ENCODE assay signal across 8 mouse cellular contexts in genomic region chr10:80074813-80075601, GRCm38 (mm10). TPM values are rescaled to one million over a fixed set of nuclear protein-coding genes. Genes with fewer than 3 reads are reported as not detected.
DNase-seq lines count a peak whose midpoint lies in the region; ATAC-seq lines count a peak whose summit lies in the region.

No protein-coding gene starts in this region.

- H3K4me1 ChIP-seq in forebrain, embryonic 13.5 days: peaks cover 9% of the 10 kb centered on the region; the same call in 1 of the 2 replicates
- H3K4me1 ChIP-seq in forebrain, embryonic 16.5 days (replicated peaks; ENCODE audit: control insufficient read depth, insufficient read depth, low read length): no peaks in the 10 kb centered on the region
- H3K4me1 ChIP-seq in hindbrain, embryonic 15.5 days (replicated peaks): no peaks in the 10 kb centered on the region; the same call in 1 of the 2 replicates
- H3K4me1 ChIP-seq in stomach, embryonic 16.5 days (ENCODE audit: control insufficient read depth, insufficient read depth, low read length): peaks cover 34% of the 10 kb centered on the region

- no peak overlapping the region for H3K27ac ChIP-seq in forebrain, embryonic 13.5 days
- no peak overlapping the region for H3K27ac ChIP-seq in forebrain, embryonic 16.5 days (ENCODE audit: low read length)
- peak overlapping the region; percentile 64 for H3K27ac ChIP-seq in hindbrain, embryonic 15.5 days (replicated peaks)
- H3K27ac ChIP-seq in stomach, embryonic 16.5 days (ENCODE audit: low read length): peak overlapping the region; percentile 63

- peaks cover 13% of the 10 kb centered on the region for H3K36me3 ChIP-seq in forebrain, embryonic 13.5 days (ENCODE audit: poor library complexity, severe bottlenecking)
- no peaks in the 10 kb centered on the region for H3K36me3 ChIP-seq in forebrain, embryonic 16.5 days (ENCODE audit: control insufficient read depth, insufficient read depth)
- peaks cover 10% of the 10 kb centered on the region; the same call in 1 of the 2 replicates for H3K36me3 ChIP-seq in hindbrain, embryonic 15.5 days
- no peaks in the 10 kb centered on the region for H3K36me3 ChIP-seq in stomach, embryonic 16.5 days (ENCODE audit: control insufficient read depth, insufficient read depth, low read length)

- intact Hi-C loops in left cerebral cortex, postnatal 36 days (cut with DNase I): loop anchor here (5.0 kb wide), 1 partner anchor 37 kb away; no protein-coding TSS in a partner anchor

- H3K9me3 ChIP-seq in forebrain, embryonic 13.5 days (replicated peaks): no peaks in the 10 kb centered on the region
- H3K9me3 ChIP-seq in forebrain, embryonic 16.5 days (ENCODE audit: control insufficient read depth, low read length): no peaks in the 10 kb centered on the region
- H3K9me3 ChIP-seq in hindbrain, embryonic 15.5 days: no peaks in the 10 kb centered on the region
- H3K9me3 ChIP-seq in stomach, embryonic 16.5 days (replicated peaks; ENCODE audit: control insufficient read depth, low read length): no peaks in the 10 kb centered on the region

- H3K9ac ChIP-seq in forebrain, embryonic 13.5 days: peak overlapping the region; percentile 18; the same call in 1 of the 2 replicates
- no peak overlapping the region for H3K9ac ChIP-seq in forebrain, embryonic 16.5 days (replicated peaks; ENCODE audit: low read depth, low read length)
- no peak overlapping the region for H3K9ac ChIP-seq in hindbrain, embryonic 15.5 days
- peak overlapping the region; percentile 58 for H3K9ac ChIP-seq in stomach, embryonic 16.5 days (ENCODE audit: low read length)

- H3K27me3 ChIP-seq in forebrain, embryonic 13.5 days: no peaks in the 10 kb centered on the region
- no peaks in the 10 kb centered on the region for H3K27me3 ChIP-seq in forebrain, embryonic 16.5 days (replicated peaks; ENCODE audit: control insufficient read depth, insufficient read depth, low read length)
- H3K27me3 ChIP-seq in hindbrain, embryonic 15.5 days: no peaks in the 10 kb centered on the region
- H3K27me3 ChIP-seq in stomach, embryonic 16.5 days (ENCODE audit: control insufficient read depth, insufficient read depth, low read length): no peaks in the 10 kb centered on the region

- no peak overlapping the region for H3K4me2 ChIP-seq in forebrain, embryonic 13.5 days
- no peak overlapping the region for H3K4me2 ChIP-seq in forebrain, embryonic 16.5 days (ENCODE audit: low read length)
- peak overlapping the region; percentile 36 for H3K4me2 ChIP-seq in hindbrain, embryonic 15.5 days
- peak overlapping the region; percentile 46 for H3K4me2 ChIP-seq in stomach, embryonic 16.5 days (ENCODE audit: low read depth, low read length)

- H3K4me3 ChIP-seq in forebrain, embryonic 13.5 days: no peak overlapping the region
- H3K4me3 ChIP-seq in forebrain, embryonic 16.5 days (replicated peaks; ENCODE audit: low read length): no peak overlapping the region
- 0 out of 2 replicates have a peak overlapping the region, but pooled peaks have one; percentile 14 for H3K4me3 ChIP-seq in hindbrain, embryonic 15.5 days
- H3K4me3 ChIP-seq in stomach, embryonic 16.5 days (replicated peaks; ENCODE audit: low read length): peak overlapping the region; percentile 28

- 20% methylated on average over 28 of the region's 28 CpGs for WGBS in forebrain, embryonic 13.5 days
- WGBS in forebrain, embryonic 16.5 days: 23% methylated on average over 28 of the region's 28 CpGs
- 20% methylated on average over 28 of the region's 28 CpGs for WGBS in hindbrain, embryonic 15.5 days
- 19% methylated on average over 28 of the region's 28 CpGs for WGBS in stomach, embryonic 16.5 days

- no peak for ATAC-seq in forebrain, embryonic 13.5 days
- ATAC-seq in forebrain, embryonic 16.5 days: no peak
- peak; percentile 53; the same call in 1 of the 2 replicates for ATAC-seq in frontal cortex, adult (ENCODE audit: low TSS enrichment)
- ATAC-seq in hindbrain, embryonic 15.5 days (ENCODE audit: low FRiP score, low read depth): no peak
- peak; percentile 66 for ATAC-seq in megakaryocyte-erythroid progenitor cell, adult 5-6 weeks (replicated peaks; ENCODE audit: low FRiP score, low TSS enrichment, poor library complexity, severe bottlenecking)
- peak; percentile 75 for ATAC-seq in stomach, embryonic 16.5 days (ENCODE audit: insufficient read depth, low FRiP score)

- peak; percentile 91 for DNase-seq in adrenal gland, adult 2 months
- peak; percentile 36 to 38 for DNase-seq in left cerebral cortex, postnatal 36 days (ENCODE audit: low spot score in 2 of 2)

RNA-seq across cellular contexts. Expression of gene Gpx4, which starts 28.0 kb away (rescaled TPM):
- polyA plus RNA-seq in forebrain, embryonic 13.5 days (2015; fragmentation: Nextera tagmentation; extraction: Ambion mirVana): 487 and 489 TPM in 2 replicates
- polyA plus RNA-seq in forebrain, embryonic 16.5 days (2015; fragmentation: Nextera tagmentation; extraction: Ambion mirVana): 443 and 475 TPM in 2 replicates
- 1,000 to 10,000 TPM; 1,287 to 1,377 TPM for total RNA-seq in adrenal gland, adult 2 months (2021)
- 1,827 and 2,443 TPM in 2 replicates for polyA plus RNA-seq in adrenal gland, adult 2 months (2012; rRNA removed)
- polyA plus RNA-seq in hindbrain, embryonic 15.5 days (2015; fragmentation: Nextera tagmentation; extraction: Ambion mirVana): 583 and 596 TPM in 2 replicates
- 100 to 1,000 TPM; 468 to 559 TPM for total RNA-seq in left cerebral cortex, postnatal 36 days (2021)
- 566 and 603 TPM in 2 replicates for total RNA-seq in megakaryocyte-erythroid progenitor cell, adult 5-6 weeks (2014; fragmentation: Nextera tagmentation)
- total RNA-seq in megakaryocyte-erythroid progenitor cell, adult 5-6 weeks (2017): 483 and 498 TPM in 2 replicates
- polyA plus RNA-seq in stomach, embryonic 16.5 days (2015; fragmentation: Nextera tagmentation; extraction: Ambion mirVana): 445 and 507 TPM in 2 replicates

RNA-seq across cellular contexts. Expression of gene Sbno2, which starts 30.4 kb away (rescaled TPM):
- polyA plus RNA-seq in forebrain, embryonic 13.5 days (2015; fragmentation: Nextera tagmentation; extraction: Ambion mirVana): 11.6 and 13.6 TPM in 2 replicates
- 13.1 and 14.9 TPM in 2 replicates for polyA plus RNA-seq in forebrain, embryonic 16.5 days (2015; fragmentation: Nextera tagmentation; extraction: Ambion mirVana)
- total RNA-seq in adrenal gland, adult 2 months (2021): 10 to 100 TPM; 38.5 to 59.3 TPM
- polyA plus RNA-seq in adrenal gland, adult 2 months (2012; rRNA removed): 102 and 120 TPM in 2 replicates
- 12.6 and 12.9 TPM in 2 replicates for polyA plus RNA-seq in hindbrain, embryonic 15.5 days (2015; fragmentation: Nextera tagmentation; extraction: Ambion mirVana)
- 10 to 100 TPM; 14.5 to 25.5 TPM for total RNA-seq in left cerebral cortex, postnatal 36 days (2021)
- total RNA-seq in megakaryocyte-erythroid progenitor cell, adult 5-6 weeks (2014; fragmentation: Nextera tagmentation): 34.4 and 39.7 TPM in 2 replicates
- total RNA-seq in megakaryocyte-erythroid progenitor cell, adult 5-6 weeks (2017): 12.1 and 12.9 TPM in 2 replicates
- polyA plus RNA-seq in stomach, embryonic 16.5 days (2015; fragmentation: Nextera tagmentation; extraction: Ambion mirVana): 17.2 and 19.0 TPM in 2 replicates

RNA-seq across cellular contexts. Expression of gene Polr2e, which starts 35.4 kb away (rescaled TPM):
- polyA plus RNA-seq in forebrain, embryonic 13.5 days (2015; fragmentation: Nextera tagmentation; extraction: Ambion mirVana): 193 and 199 TPM in 2 replicates
- 173 and 178 TPM in 2 replicates for polyA plus RNA-seq in forebrain, embryonic 16.5 days (2015; fragmentation: Nextera tagmentation; extraction: Ambion mirVana)
- total RNA-seq in adrenal gland, adult 2 months (2021): 100 to 1,000 TPM in 1 of 2 experiments, 10 to 100 TPM in 1; 97.3 to 106 TPM
- polyA plus RNA-seq in adrenal gland, adult 2 months (2012; rRNA removed): 111 and 122 TPM in 2 replicates
- 141 and 145 TPM in 2 replicates for polyA plus RNA-seq in hindbrain, embryonic 15.5 days (2015; fragmentation: Nextera tagmentation; extraction: Ambion mirVana)
- total RNA-seq in left cerebral cortex, postnatal 36 days (2021): 10 to 100 TPM; 69.2 to 83.6 TPM
- total RNA-seq in megakaryocyte-erythroid progenitor cell, adult 5-6 weeks (2014; fragmentation: Nextera tagmentation): 145 and 157 TPM in 2 replicates
- 142 and 150 TPM in 2 replicates for total RNA-seq in megakaryocyte-erythroid progenitor cell, adult 5-6 weeks (2017)
- 174 and 180 TPM in 2 replicates for polyA plus RNA-seq in stomach, embryonic 16.5 days (2015; fragmentation: Nextera tagmentation; extraction: Ambion mirVana)

RNA-seq across cellular contexts. Expression of gene Stk11, which starts 40.6 kb away (rescaled TPM):
- 20.7 and 21.6 TPM in 2 replicates for polyA plus RNA-seq in forebrain, embryonic 13.5 days (2015; fragmentation: Nextera tagmentation; extraction: Ambion mirVana)
- polyA plus RNA-seq in forebrain, embryonic 16.5 days (2015; fragmentation: Nextera tagmentation; extraction: Ambion mirVana): 18.0 and 19.7 TPM in 2 replicates
- 100 to 1,000 TPM; 153 to 156 TPM for total RNA-seq in adrenal gland, adult 2 months (2021)
- polyA plus RNA-seq in adrenal gland, adult 2 months (2012; rRNA removed): 151 and 159 TPM in 2 replicates
- polyA plus RNA-seq in hindbrain, embryonic 15.5 days (2015; fragmentation: Nextera tagmentation; extraction: Ambion mirVana): 18.6 and 20.0 TPM in 2 replicates
- total RNA-seq in left cerebral cortex, postnatal 36 days (2021): 100 to 1,000 TPM in 1 of 2 experiments, 10 to 100 TPM in 1; 94.4 to 100 TPM
- total RNA-seq in megakaryocyte-erythroid progenitor cell, adult 5-6 weeks (2014; fragmentation: Nextera tagmentation): 152 and 213 TPM in 2 replicates
- total RNA-seq in megakaryocyte-erythroid progenitor cell, adult 5-6 weeks (2017): 116 and 174 TPM in 2 replicates
- 14.5 and 14.8 TPM in 2 replicates for polyA plus RNA-seq in stomach, embryonic 16.5 days (2015; fragmentation: Nextera tagmentation; extraction: Ambion mirVana)

RNA-seq across cellular contexts. Expression of gene Arhgap45, which starts 58.6 kb away (rescaled TPM):
- 1.2 and 1.3 TPM in 2 replicates for polyA plus RNA-seq in forebrain, embryonic 13.5 days (2015; fragmentation: Nextera tagmentation; extraction: Ambion mirVana)
- 1.2 and 1.8 TPM in 2 replicates for polyA plus RNA-seq in forebrain, embryonic 16.5 days (2015; fragmentation: Nextera tagmentation; extraction: Ambion mirVana)
- 1 to 10 TPM; 3.9 to 6.7 TPM for total RNA-seq in adrenal gland, adult 2 months (2021)
- 11.0 and 14.6 TPM in 2 replicates for polyA plus RNA-seq in adrenal gland, adult 2 months (2012; rRNA removed)
- 2.3 and 2.5 TPM in 2 replicates for polyA plus RNA-seq in hindbrain, embryonic 15.5 days (2015; fragmentation: Nextera tagmentation; extraction: Ambion mirVana)
- 1 to 10 TPM; 3.3 to 5.3 TPM for total RNA-seq in left cerebral cortex, postnatal 36 days (2021)
- total RNA-seq in megakaryocyte-erythroid progenitor cell, adult 5-6 weeks (2014; fragmentation: Nextera tagmentation): 76.2 and 103 TPM in 2 replicates
- total RNA-seq in megakaryocyte-erythroid progenitor cell, adult 5-6 weeks (2017): 52.8 and 64.4 TPM in 2 replicates
- 7.8 and 9.7 TPM in 2 replicates for polyA plus RNA-seq in stomach, embryonic 16.5 days (2015; fragmentation: Nextera tagmentation; extraction: Ambion mirVana)

Comparison
In these comparisons a context has a peak if more than half of its experiments do, and no peak if none do; other contexts are left out.
1. H3K9ac ChIP-seq: peak in forebrain, embryonic 13.5 days (single experiment) and stomach, embryonic 16.5 days (single experiment); none in forebrain, embryonic 16.5 days (single experiment) and hindbrain, embryonic 15.5 days (single experiment).
2. ATAC-seq: peak in frontal cortex, adult (single experiment), megakaryocyte-erythroid progenitor cell, adult 5-6 weeks (single experiment) and stomach, embryonic 16.5 days (single experiment); none in forebrain, embryonic 13.5 days (single experiment), forebrain, embryonic 16.5 days (single experiment) and hindbrain, embryonic 15.5 days (single experiment).
3. H3K27ac ChIP-seq: peak in hindbrain, embryonic 15.5 days (single experiment) and stomach, embryonic 16.5 days (single experiment); none in forebrain, embryonic 13.5 days (single experiment) and forebrain, embryonic 16.5 days (single experiment).
4. H3K4me2 ChIP-seq: peak in hindbrain, embryonic 15.5 days (single experiment) and stomach, embryonic 16.5 days (single experiment); none in forebrain, embryonic 13.5 days (single experiment) and forebrain, embryonic 16.5 days (single experiment).
5. H3K4me3 ChIP-seq: peak in hindbrain, embryonic 15.5 days (single experiment) and stomach, embryonic 16.5 days (single experiment); none in forebrain, embryonic 13.5 days (single experiment) and forebrain, embryonic 16.5 days (single experiment).